ENCODE assay signal across 8 mouse cellular contexts in genomic region chr7:25805631-25806343, GRCm38 (mm10). TPM values are rescaled to one million over a fixed set of nuclear protein-coding genes. Genes with fewer than 3 reads are reported as not detected.
DNase-seq lines count a peak whose midpoint lies in the region; ATAC-seq lines count a peak whose summit lies in the region.

No protein-coding gene starts in this region.

- H3K27ac ChIP-seq in hindbrain, embryonic 16.5 days (ENCODE audit: low read depth, low read length) = no peak overlapping the region

- peak; percentile 76 for ATAC-seq in hindbrain, embryonic 16.5 days
- ATAC-seq in erythroid progenitor cell, adult 5-6 weeks (replicated peaks; ENCODE audit: low FRiP score, poor library complexity, severe bottlenecking) = no peak

- 13% methylated on average over 21 of the region's 21 CpGs for WGBS in hindbrain, embryonic 16.5 days

- no peaks in the 10 kb centered on the region for H3K9me3 ChIP-seq in hindbrain, embryonic 16.5 days (ENCODE audit: control insufficient read depth, low read length)

- DNase-seq in R1 (ENCODE audit: low read depth, low spot score) = peak; percentile 86
- peak; percentile 88 to 93 for DNase-seq in cerebellum, postnatal 10 days
- peak; percentile 68 to 78 for DNase-seq in frontal cortex, postnatal 36 days (ENCODE audit: low spot score in 2 of 2)
- peak; percentile 68 to 85 for DNase-seq in layer of hippocampus, postnatal 25 days (ENCODE audit: extremely low spot score in 1 of 2, low spot score in 1 of 2)
- DNase-seq in lung, postnatal 25 days (ENCODE audit: low spot score) = peak; percentile 83
- DNase-seq in retina, embryonic 14.5 days (ENCODE audit: low spot score) = peak; percentile 88

- peak overlapping the region; percentile 52 for H3K9ac ChIP-seq in hindbrain, embryonic 16.5 days (ENCODE audit: low read depth, low read length)

- H3K27me3 ChIP-seq in hindbrain, embryonic 16.5 days (replicated peaks; ENCODE audit: control insufficient read depth, insufficient read depth, low read length) = no peaks in the 10 kb centered on the region

- no peaks in the 10 kb centered on the region for H3K36me3 ChIP-seq in hindbrain, embryonic 16.5 days (ENCODE audit: control insufficient read depth, insufficient read depth, low read length)

- H3K4me3 ChIP-seq in hindbrain, embryonic 16.5 days (ENCODE audit: low read length) = peak overlapping the region; percentile 17

- no peaks in the 10 kb centered on the region for H3K4me1 ChIP-seq in hindbrain, embryonic 16.5 days (ENCODE audit: control insufficient read depth, insufficient read depth, low read depth, low read length)

- H3K4me2 ChIP-seq in hindbrain, embryonic 16.5 days (ENCODE audit: low read length) = peak overlapping the region; percentile 47

RNA-seq across cellular contexts. Expression of gene Cyp2s1, which starts 10.9 kb away (rescaled TPM):
- 4.1 and 4.6 TPM in 2 replicates for polyA plus RNA-seq in hindbrain, embryonic 16.5 days (2015; fragmentation: Nextera tagmentation; extraction: Ambion mirVana)
- 1 to 10 TPM; 1.2 to 1.3 TPM for total RNA-seq in layer of hippocampus, postnatal 25 days (2021)
- total RNA-seq in erythroid progenitor cell, adult 5-6 weeks (2015; ENCODE audit: low replicate concordance) = not detected in 2 replicates
- not detected in 2 replicates for total RNA-seq in erythroid progenitor cell, adult 5-6 weeks (2017; ENCODE audit: low replicate concordance)

RNA-seq across cellular contexts. Expression of gene Axl, which starts 17.3 kb away (rescaled TPM):
- polyA plus RNA-seq in hindbrain, embryonic 16.5 days (2015; fragmentation: Nextera tagmentation; extraction: Ambion mirVana) = 18.1 and 25.5 TPM in 2 replicates
- total RNA-seq in layer of hippocampus, postnatal 25 days (2021) = 10 to 100 TPM; 37.2 to 43.5 TPM
- 51.9 and 61.6 TPM in 2 replicates for total RNA-seq in erythroid progenitor cell, adult 5-6 weeks (2015; ENCODE audit: low replicate concordance)
- total RNA-seq in erythroid progenitor cell, adult 5-6 weeks (2017; ENCODE audit: low replicate concordance) = 27.2 and 58.7 TPM in 2 replicates

RNA-seq across cellular contexts. Expression of gene Hnrnpul1, which starts 51.2 kb away (rescaled TPM):
- 32.3 and 37.6 TPM in 2 replicates for polyA plus RNA-seq in hindbrain, embryonic 16.5 days (2015; fragmentation: Nextera tagmentation; extraction: Ambion mirVana)
- 100 to 1,000 TPM; 103 to 114 TPM for total RNA-seq in layer of hippocampus, postnatal 25 days (2021)
- total RNA-seq in erythroid progenitor cell, adult 5-6 weeks (2015; ENCODE audit: low replicate concordance) = 186 and 195 TPM in 2 replicates
- 179 and 256 TPM in 2 replicates for total RNA-seq in erythroid progenitor cell, adult 5-6 weeks (2017; ENCODE audit: low replicate concordance)
